ENCODE assay signal across 30 mouse cellular contexts in the genomic region with DNA sequence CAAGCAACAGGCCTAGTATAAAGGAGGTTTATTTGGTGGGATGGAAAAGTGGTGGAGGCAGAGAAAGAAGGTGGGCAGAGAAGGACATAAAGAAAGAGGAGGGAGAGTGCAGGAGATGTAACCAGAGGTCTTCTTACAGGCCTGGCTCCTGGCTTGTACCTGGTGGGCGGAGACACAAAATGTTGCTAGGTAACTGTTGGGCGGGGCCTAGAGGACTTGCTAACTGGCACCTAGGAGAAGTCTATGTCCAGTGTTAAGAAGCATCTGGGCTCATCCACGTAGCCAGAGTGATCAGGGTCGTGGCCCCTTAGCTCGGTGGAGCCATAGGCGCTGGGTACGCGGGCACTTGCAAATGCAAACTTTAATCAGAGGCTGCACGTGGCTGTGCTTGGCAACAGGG. TPM values are rescaled to one million over a fixed set of nuclear protein-coding genes. Genes with fewer than 3 reads are reported as not detected.
DNase-seq lines count a peak whose midpoint lies in the region; ATAC-seq lines count a peak whose summit lies in the region.
"Had no signal": no experiment of that assay in that cellular context is flagged by ENCODE, and none has a peak within 500 bp of the region (broad histone marks: within the 10 kb centered on the region; RNA-seq: fewer than 3 reads in every experiment).

No protein-coding gene starts in this region.

- no peak overlapping the region for H3K4me3 ChIP-seq in kidney, embryonic 14.5 days (ENCODE audit: low read length)
- H3K4me3 ChIP-seq in midbrain, embryonic 14.5 days (replicated peaks; ENCODE audit: low read depth, low read length): no peak overlapping the region
- no peak overlapping the region for H3K4me3 ChIP-seq in midbrain, embryonic 16.5 days (ENCODE audit: low read depth, low read length)
- H3K4me3 ChIP-seq: embryonic facial prominence, embryonic 13.5 days; erythroblast, embryonic 14.5 days; limb, embryonic 10.5 days; neural tube, embryonic 13.5 days; stomach, embryonic 15.5 days had no signal

- H3K9ac ChIP-seq in kidney, embryonic 14.5 days (ENCODE audit: low read depth, low read length): no peak overlapping the region
- no peak overlapping the region for H3K9ac ChIP-seq in midbrain, embryonic 14.5 days (replicated peaks; ENCODE audit: low read length)
- H3K9ac ChIP-seq in midbrain, embryonic 16.5 days (ENCODE audit: low read depth, low read length): no peak overlapping the region
- H3K9ac ChIP-seq: embryonic facial prominence, embryonic 13.5 days; liver, postnatal 0 days; neural tube, embryonic 13.5 days; stomach, embryonic 15.5 days had no signal

- H3K27ac ChIP-seq in kidney, embryonic 14.5 days (ENCODE audit: low read depth, low read length): no peak overlapping the region
- H3K27ac ChIP-seq in midbrain, embryonic 14.5 days (replicated peaks; ENCODE audit: low read depth, low read length): 0 out of 2 replicates have a peak overlapping the region, but pooled peaks have one; percentile 5
- no peak overlapping the region for H3K27ac ChIP-seq in midbrain, embryonic 16.5 days (ENCODE audit: low read length)
- H3K27ac ChIP-seq: embryonic facial prominence, embryonic 13.5 days; limb, embryonic 10.5 days; macrophage; neural tube, embryonic 13.5 days; stomach, embryonic 15.5 days had no signal

- WGBS in kidney, embryonic 14.5 days: 48% methylated on average over 9 of the region's 9 CpGs
- WGBS in midbrain, embryonic 14.5 days: 58% methylated on average over 9 of the region's 9 CpGs
- 58% methylated on average over 9 of the region's 9 CpGs for WGBS in midbrain, embryonic 16.5 days

- H3K36me3 ChIP-seq in kidney, embryonic 14.5 days (ENCODE audit: control insufficient read depth, insufficient read depth, low read length): no peaks in the 10 kb centered on the region
- H3K36me3 ChIP-seq in midbrain, embryonic 14.5 days (ENCODE audit: control insufficient read depth, insufficient read depth, low read length): no peaks in the 10 kb centered on the region
- H3K36me3 ChIP-seq in midbrain, embryonic 16.5 days (ENCODE audit: control insufficient read depth, insufficient read depth, low read length): no peaks in the 10 kb centered on the region
- H3K36me3 ChIP-seq: embryonic facial prominence, embryonic 13.5 days; G1E; limb, embryonic 10.5 days; neural tube, embryonic 13.5 days; stomach, embryonic 15.5 days had no signal

- no peaks in the 10 kb centered on the region for H3K4me1 ChIP-seq in kidney, embryonic 14.5 days (ENCODE audit: control insufficient read depth, insufficient read depth, low read length)
- H3K4me1 ChIP-seq in midbrain, embryonic 14.5 days (ENCODE audit: control insufficient read depth, insufficient read depth, low read length): peaks cover 9% of the 10 kb centered on the region
- peaks cover 10% of the 10 kb centered on the region for H3K4me1 ChIP-seq in midbrain, embryonic 16.5 days (ENCODE audit: control insufficient read depth, insufficient read depth, low read length)
- H3K4me1 ChIP-seq: embryonic facial prominence, embryonic 13.5 days had no signal

- H3K4me2 ChIP-seq in kidney, embryonic 14.5 days (replicated peaks; ENCODE audit: low read depth, low read length): no peak overlapping the region
- H3K4me2 ChIP-seq in midbrain, embryonic 14.5 days (ENCODE audit: low read length): no peak overlapping the region
- H3K4me2 ChIP-seq in midbrain, embryonic 16.5 days (ENCODE audit: low read length): no peak overlapping the region
- H3K4me2 ChIP-seq: embryonic facial prominence, embryonic 13.5 days; midbrain, embryonic 11.5 days; neural tube, embryonic 13.5 days; stomach, embryonic 15.5 days had no signal

- no peaks in the 10 kb centered on the region for H3K27me3 ChIP-seq in kidney, embryonic 14.5 days (ENCODE audit: control insufficient read depth, insufficient read depth, low read length)
- H3K27me3 ChIP-seq in midbrain, embryonic 14.5 days (ENCODE audit: control insufficient read depth, insufficient read depth, low read length): no peaks in the 10 kb centered on the region
- no peaks in the 10 kb centered on the region for H3K27me3 ChIP-seq in midbrain, embryonic 16.5 days (ENCODE audit: control insufficient read depth, insufficient read depth, low read depth, low read length)
- H3K27me3 ChIP-seq: Patski; stomach, embryonic 15.5 days had no signal

- no peaks in the 10 kb centered on the region for H3K9me3 ChIP-seq in kidney, embryonic 14.5 days (ENCODE audit: control insufficient read depth, low read length)
- H3K9me3 ChIP-seq in midbrain, embryonic 14.5 days (ENCODE audit: control insufficient read depth, low read length): no peaks in the 10 kb centered on the region
- no peaks in the 10 kb centered on the region for H3K9me3 ChIP-seq in midbrain, embryonic 16.5 days (replicated peaks; ENCODE audit: control insufficient read depth, low read length, poor library complexity, severe bottlenecking)
- H3K9me3 ChIP-seq: embryonic facial prominence, embryonic 13.5 days; G1E; limb, embryonic 10.5 days; neural tube, embryonic 13.5 days; stomach, embryonic 15.5 days had no signal

- DNase-seq in kidney, adult 9 months: no peak
- DNase-seq in midbrain, embryonic 14.5 days: no peak
- peak; percentile 4 for DNase-seq in c-Kit-negative CD71-positive TER-119-positive erythroid progenitor cells, embryonic 14.5 days (ENCODE audit: low read depth, low spot score)
- DNase-seq in heart, postnatal 10 days: no peak
- no peak for DNase-seq in retina, embryonic 14.5 days (ENCODE audit: low spot score)
- DNase-seq: adrenal gland, adult 8-10 months; cerebellum, adult 2 months; cerebellum, postnatal 36 days; embryo, embryonic 11 days; kidney, postnatal 25 days; liver, postnatal 0 days; right cerebral cortex, adult 18-20 months; right cerebral cortex, postnatal 4 days; thymus, adult 18-20 months had no signal

- ATAC-seq in kidney, embryonic 14.5 days (ENCODE audit: low FRiP score, low TSS enrichment): peak; percentile 55; the same call in 1 of the 2 replicates
- no peak for ATAC-seq in midbrain, embryonic 14.5 days (ENCODE audit: low FRiP score, low TSS enrichment)
- ATAC-seq in midbrain, embryonic 16.5 days: no peak
- ATAC-seq: activated CD4-positive, CD25-positive, alpha-beta regulatory T cell, adult 4 months; forebrain, embryonic 14.5 days; intestine, embryonic 16.5 days; liver, postnatal 0 days; lung, postnatal 0 days; Patski had no signal

- intact Hi-C loops in heart, postnatal 10 days (cut with DNase I): no loop called here

RNA-seq across cellular contexts. Expression of gene Lrp8, which starts 52.0 kb away (rescaled TPM):
- polyA plus RNA-seq in kidney, embryonic 14.5 days (2014; fragmentation: Nextera tagmentation; extraction: Ambion mirVana): 3.6 and 4.2 TPM in 2 replicates
- polyA plus RNA-seq in midbrain, embryonic 14.5 days (2014; fragmentation: Nextera tagmentation; extraction: Ambion mirVana): 54.3 and 58.1 TPM in 2 replicates
- polyA plus RNA-seq in midbrain, embryonic 16.5 days (2015; fragmentation: Nextera tagmentation; extraction: Ambion mirVana): 44.4 and 56.0 TPM in 2 replicates
- total RNA-seq in heart, postnatal 10 days (2021): 1 to 10 TPM in 1 of 2 experiments, under 1 TPM in 1; 0.67 to 1.1 TPM
- total RNA-seq: gastrocnemius, adult 8-10 months had no signal
